Mouse (Mus musculus) layer of hippocampus, adult 9-11 months (tissue): ENCODE results near the gene Trim60.

Experiments
- DNase-seq: peaks from one replicate; pipeline ENCODE4 v3.0.0; 2022

Trim60 gene

GRCm38 (mm10) chr8:64983150-64983897 is 35.1 kb downstream of the Trim60 start:
- DNase-seq, result no peak

GRCm38 (mm10) chr8:64962836-64963235 is 55.5 kb downstream of the Trim60 start:
- no peak for DNase-seq

DNA sequence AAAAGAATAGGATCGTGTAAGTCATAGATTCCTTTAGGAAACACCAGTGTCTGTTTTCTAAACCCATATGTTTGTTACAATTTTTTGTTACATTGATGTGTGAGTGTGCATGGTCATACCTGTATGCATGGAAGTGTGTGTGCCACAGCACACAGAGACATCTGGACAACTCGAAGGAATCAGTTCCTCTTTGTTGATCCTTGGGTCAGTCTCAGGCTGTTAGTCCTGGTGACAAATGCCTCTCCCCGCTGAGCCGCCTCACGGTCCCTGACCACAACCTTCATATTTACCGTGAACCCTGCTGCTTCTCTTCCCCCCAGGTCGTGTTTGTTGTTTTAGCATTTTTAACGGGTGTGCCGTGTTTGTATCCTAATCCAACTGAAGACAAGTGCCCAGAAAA is 59.4 kb downstream of the Trim60 start:
- DNase-seq, result no peak

DNA sequence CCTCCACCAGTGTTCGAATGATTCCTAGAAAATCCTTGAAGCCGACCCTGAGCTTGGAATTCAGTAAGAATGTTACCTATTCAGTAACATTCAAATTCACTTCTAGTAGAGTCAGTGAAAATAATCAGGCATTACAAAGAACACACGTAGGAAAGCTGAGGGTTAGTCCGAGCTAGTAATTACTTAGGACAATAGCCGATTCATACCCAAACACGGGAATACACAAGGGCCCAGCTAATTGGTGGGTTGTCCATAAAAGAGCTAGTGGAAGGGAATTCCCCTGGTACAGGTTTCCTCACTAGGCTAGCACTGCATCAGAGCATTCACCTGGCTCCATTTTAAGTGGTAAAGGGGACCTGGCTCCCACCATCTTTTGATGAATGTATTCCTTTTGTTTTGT is 66.3 kb downstream of the Trim60 start:
- no peak for DNase-seq
